In genomic region chr3:152224918-152225317, GRCm38 (mm10) we compare ENCODE assay signal across 24 mouse cellular contexts. TPM values are rescaled to one million over a fixed set of nuclear protein-coding genes. Genes with fewer than 3 reads are reported as not detected.
DNase-seq lines count a peak whose midpoint lies in the region; ATAC-seq and TF ChIP-seq lines count a peak whose summit lies in the region.
"Had no signal": no experiment of that assay in that cellular context is flagged by ENCODE, and none has a peak within 500 bp of the region (broad histone marks: within the 10 kb centered on the region; RNA-seq: fewer than 3 reads in every experiment).

No protein-coding gene starts in this region.

- no peak overlapping the region for H3K27ac ChIP-seq in forebrain, postnatal 0 days (ENCODE audit: low read depth, low read length)
- H3K27ac ChIP-seq in forebrain, embryonic 11.5 days (ENCODE audit: low read depth, low read length) = no peak overlapping the region
- no peak overlapping the region for H3K27ac ChIP-seq in layer of hippocampus, adult 2 months
- H3K27ac ChIP-seq in lung, postnatal 0 days (ENCODE audit: low read length) = no peak overlapping the region
- H3K27ac ChIP-seq: embryonic facial prominence, embryonic 15.5 days; forebrain, embryonic 15.5 days; heart, embryonic 15.5 days; hindbrain, embryonic 14.5 days; limb, embryonic 10.5 days; liver, embryonic 13.5 days; midbrain, embryonic 12.5 days; neural tube, embryonic 12.5 days had no signal

- ATAC-seq in forebrain, postnatal 0 days = no peak
- no peak for ATAC-seq in forebrain, embryonic 11.5 days (replicated peaks; ENCODE audit: low FRiP score)
- no peak for ATAC-seq in lung, postnatal 0 days
- ATAC-seq: forebrain, embryonic 15.5 days had no signal

- DNase-seq in forebrain, postnatal 0 days = no peak
- no peak for DNase-seq in forebrain, embryonic 11.5 days (ENCODE audit: low spot score)
- DNase-seq in layer of hippocampus, adult 2 months (ENCODE audit: low spot score in 2 of 2) = no peak
- DNase-seq in layer of hippocampus, adult 18-20 months (ENCODE audit: low spot score in 2 of 2) = no peak
- DNase-seq in lung, postnatal 0 days (ENCODE audit: low spot score) = no peak
- no peak for DNase-seq in lung, postnatal 4 days
- DNase-seq in splenic B cell, adult 2 months (ENCODE audit: low read depth, low spot score) = peak; percentile 16
- no peak for DNase-seq in retina, postnatal 1 day
- DNase-seq: adrenal gland, postnatal 36 days; cerebellum, adult 9-11 months; gastrocnemius, postnatal 25 days; heart, postnatal 36 days; kidney, adult 9 months; kidney, postnatal 36 days; liver, embryonic 13.5 days; thymus, postnatal 36 days had no signal

- no peaks in the 10 kb centered on the region for H3K4me1 ChIP-seq in forebrain, postnatal 0 days (ENCODE audit: insufficient read depth)
- no peaks in the 10 kb centered on the region for H3K4me1 ChIP-seq in forebrain, embryonic 11.5 days (replicated peaks; ENCODE audit: control insufficient read depth, insufficient read depth, low read length)
- no peaks in the 10 kb centered on the region for H3K4me1 ChIP-seq in lung, postnatal 0 days (ENCODE audit: insufficient read depth, low read depth, low read length)
- H3K4me1 ChIP-seq: embryonic facial prominence, embryonic 15.5 days; forebrain, embryonic 15.5 days; heart, embryonic 15.5 days; limb, embryonic 10.5 days; midbrain, embryonic 12.5 days; neural tube, embryonic 12.5 days had no signal

- H3K9ac ChIP-seq in forebrain, postnatal 0 days = no peak overlapping the region
- H3K9ac ChIP-seq in forebrain, embryonic 11.5 days (ENCODE audit: low read length) = no peak overlapping the region
- no peak overlapping the region for H3K9ac ChIP-seq in lung, postnatal 0 days (replicated peaks; ENCODE audit: low read depth)
- H3K9ac ChIP-seq: embryonic facial prominence, embryonic 15.5 days; forebrain, embryonic 15.5 days; heart, embryonic 15.5 days; hindbrain, embryonic 14.5 days; liver, embryonic 13.5 days; midbrain, embryonic 12.5 days; neural tube, embryonic 12.5 days had no signal

- peak; percentile 32; the same call in 1 of the 2 replicates for TF ChIP-seq CTCF in forebrain, postnatal 0 days (IDR thresholded peaks at IDR 0.05; ENCODE audit: low read depth)
- TF ChIP-seq CTCF in layer of hippocampus, adult 2 months (conservative IDR thresholded peaks at IDR 0.05) = peak; percentile 49
- peak; percentile 20 for TF ChIP-seq CTCF in lung, postnatal 0 days (IDR thresholded peaks at IDR 0.05)

- H3K36me3 ChIP-seq in forebrain, postnatal 0 days (ENCODE audit: insufficient read depth) = peaks cover 80% of the 10 kb centered on the region
- H3K36me3 ChIP-seq in forebrain, embryonic 11.5 days (ENCODE audit: control insufficient read depth, insufficient read depth, low read length) = peaks cover 37% of the 10 kb centered on the region
- peaks cover 57% of the 10 kb centered on the region for H3K36me3 ChIP-seq in lung, postnatal 0 days (ENCODE audit: insufficient read depth, low read length)
- H3K36me3 ChIP-seq in splenic B cell, adult 2 months (ENCODE audit: control insufficient read depth, insufficient read depth, low read length, poor library complexity, severe bottlenecking) = peaks cover 33% of the 10 kb centered on the region

- H3K9me3 ChIP-seq in forebrain, postnatal 0 days (ENCODE audit: low read length) = no peaks in the 10 kb centered on the region
- no peaks in the 10 kb centered on the region for H3K9me3 ChIP-seq in forebrain, embryonic 11.5 days (ENCODE audit: control insufficient read depth, low read length)
- H3K9me3 ChIP-seq in lung, postnatal 0 days (ENCODE audit: low read length) = no peaks in the 10 kb centered on the region
- H3K9me3 ChIP-seq: embryonic facial prominence, embryonic 15.5 days; forebrain, embryonic 15.5 days; heart, embryonic 15.5 days; limb, embryonic 10.5 days; liver, embryonic 13.5 days; midbrain, embryonic 12.5 days; neural tube, embryonic 12.5 days had no signal

- TF ChIP-seq EP300 in lung, postnatal 0 days (IDR thresholded peaks at IDR 0.05) = no peak

- no peak overlapping the region for H3K4me3 ChIP-seq in forebrain, postnatal 0 days (ENCODE audit: low read depth, low read length)
- H3K4me3 ChIP-seq in forebrain, embryonic 11.5 days (ENCODE audit: low read depth, low read length) = no peak overlapping the region
- H3K4me3 ChIP-seq in layer of hippocampus, adult 2 months = no peak overlapping the region
- H3K4me3 ChIP-seq in lung, postnatal 0 days (ENCODE audit: low read depth, low read length) = no peak overlapping the region
- H3K4me3 ChIP-seq: embryonic facial prominence, embryonic 15.5 days; forebrain, embryonic 15.5 days; heart, embryonic 15.5 days; limb, embryonic 10.5 days; liver, embryonic 13.5 days; midbrain, embryonic 12.5 days; neural tube, embryonic 12.5 days had no signal

- no peak overlapping the region for H3K4me2 ChIP-seq in forebrain, postnatal 0 days (ENCODE audit: low read depth)
- H3K4me2 ChIP-seq in forebrain, embryonic 11.5 days (ENCODE audit: low read depth, low read length, severe bottlenecking) = no peak overlapping the region
- H3K4me2 ChIP-seq in lung, postnatal 0 days (replicated peaks; ENCODE audit: low read depth, low read length) = no peak overlapping the region
- H3K4me2 ChIP-seq: embryonic facial prominence, embryonic 15.5 days; forebrain, embryonic 15.5 days; heart, embryonic 15.5 days; hindbrain, embryonic 14.5 days; liver, embryonic 13.5 days; midbrain, embryonic 12.5 days; neural tube, embryonic 12.5 days had no signal

- no peaks in the 10 kb centered on the region for H3K27me3 ChIP-seq in forebrain, postnatal 0 days (ENCODE audit: insufficient read depth, low read length)
- H3K27me3 ChIP-seq in forebrain, embryonic 11.5 days (ENCODE audit: control insufficient read depth, insufficient read depth, low read length) = no peaks in the 10 kb centered on the region
- no peaks in the 10 kb centered on the region for H3K27me3 ChIP-seq in lung, postnatal 0 days (replicated peaks; ENCODE audit: insufficient read depth, low read length)
- no peaks in the 10 kb centered on the region for H3K27me3 ChIP-seq in splenic B cell, adult 2 months (ENCODE audit: control insufficient read depth, insufficient read depth, low read length, poor library complexity, severe bottlenecking)
- H3K27me3 ChIP-seq: embryonic facial prominence, embryonic 15.5 days; forebrain, embryonic 15.5 days; heart, embryonic 15.5 days; liver, embryonic 13.5 days; midbrain, embryonic 12.5 days; neural tube, embryonic 12.5 days had no signal

RNA-seq across cellular contexts. Expression of gene Fubp1, which starts 14.7 kb away (rescaled TPM):
- 230 and 257 TPM in 2 replicates for total RNA-seq in forebrain, postnatal 0 days (2014; rRNA removed)
- polyA plus RNA-seq in forebrain, postnatal 0 days (2015; fragmentation: Nextera tagmentation; extraction: Ambion mirVana) = 127 and 135 TPM in 2 replicates
- 436 and 475 TPM in 2 replicates for polyA plus RNA-seq in forebrain, embryonic 11.5 days (2014; fragmentation: Nextera tagmentation; extraction: Ambion mirVana)
- total RNA-seq in layer of hippocampus, adult 2 months (2021) = 100 to 1,000 TPM; 123 to 140 TPM
- total RNA-seq in layer of hippocampus, adult 18-20 months (2021) = 100 to 1,000 TPM; 111 to 115 TPM
- polyA plus RNA-seq in lung, postnatal 0 days (2015; fragmentation: Nextera tagmentation; extraction: Ambion mirVana) = 74.9 and 95.5 TPM in 2 replicates

RNA-seq across cellular contexts. Expression of gene Dnajb4, which starts 14.8 kb away (rescaled TPM):
- 36.1 and 39.7 TPM in 2 replicates for total RNA-seq in forebrain, postnatal 0 days (2014; rRNA removed)
- polyA plus RNA-seq in forebrain, postnatal 0 days (2015; fragmentation: Nextera tagmentation; extraction: Ambion mirVana) = 28.9 and 41.5 TPM in 2 replicates
- polyA plus RNA-seq in forebrain, embryonic 11.5 days (2014; fragmentation: Nextera tagmentation; extraction: Ambion mirVana) = 25.2 and 28.2 TPM in 2 replicates
- 10 to 100 TPM; 61.5 to 62.6 TPM for total RNA-seq in layer of hippocampus, adult 2 months (2021)
- 10 to 100 TPM; 68.7 to 75.7 TPM for total RNA-seq in layer of hippocampus, adult 18-20 months (2021)
- polyA plus RNA-seq in lung, postnatal 0 days (2015; fragmentation: Nextera tagmentation; extraction: Ambion mirVana) = 54.0 and 58.7 TPM in 2 replicates

RNA-seq across cellular contexts. Expression of gene Nexn, which starts 41.2 kb away (rescaled TPM):
- 0.38 and 0.77 TPM in 2 replicates for total RNA-seq in forebrain, postnatal 0 days (2014; rRNA removed)
- 3.1 and 4.2 TPM in 2 replicates for polyA plus RNA-seq in forebrain, postnatal 0 days (2015; fragmentation: Nextera tagmentation; extraction: Ambion mirVana)
- polyA plus RNA-seq in forebrain, embryonic 11.5 days (2014; fragmentation: Nextera tagmentation; extraction: Ambion mirVana) = 3.5 and 4.3 TPM in 2 replicates
- 1 to 10 TPM in 1 of 2 experiments, under 1 TPM in 1; 0.95 to 1.8 TPM for total RNA-seq in layer of hippocampus, adult 2 months (2021)
- 1 to 10 TPM; 1.3 to 1.7 TPM for total RNA-seq in layer of hippocampus, adult 18-20 months (2021)
- 39.9 and 47.1 TPM in 2 replicates for polyA plus RNA-seq in lung, postnatal 0 days (2015; fragmentation: Nextera tagmentation; extraction: Ambion mirVana)
- total RNA-seq: megakaryocyte, adult 5-6 weeks had no signal

RNA-seq across cellular contexts. Expression of gene Gipc2, which starts 58.9 kb away (rescaled TPM):
- total RNA-seq in forebrain, postnatal 0 days (2014; rRNA removed) = 12.0 and 13.9 TPM in 2 replicates
- polyA plus RNA-seq in forebrain, postnatal 0 days (2015; fragmentation: Nextera tagmentation; extraction: Ambion mirVana) = 5.1 and 6.3 TPM in 2 replicates
- 1.8 and 1.9 TPM in 2 replicates for polyA plus RNA-seq in forebrain, embryonic 11.5 days (2014; fragmentation: Nextera tagmentation; extraction: Ambion mirVana)
- total RNA-seq in layer of hippocampus, adult 2 months (2021) = 1 to 10 TPM in 1 of 2 experiments, under 1 TPM in 1; 0.98 to 1.3 TPM
- 1 to 10 TPM; 1.1 to 1.4 TPM for total RNA-seq in layer of hippocampus, adult 18-20 months (2021)
- polyA plus RNA-seq in lung, postnatal 0 days (2015; fragmentation: Nextera tagmentation; extraction: Ambion mirVana) = 86.3 and 107 TPM in 2 replicates
